Mouse (Mus musculus) intestine, embryonic 15.5 days (tissue): ENCODE measurements around the gene Apod. TPM values are rescaled to one million over a fixed set of nuclear protein-coding genes. Genes with fewer than 3 reads are reported as not detected.
"Not testable (repeated sequence)": the region's sequence is repeated elsewhere in the genome, so short reads cannot be mapped to it uniquely, and the experiment has no call there.

ENCODE experiments used
- ATAC-seq: fragments of 200-750 bp; cut with Nextera tagmentation; 2 replicates; pipeline ENCODE4 v1.8.0; 2017; ENCODE audit warnings: moderate TSS enrichment, moderate library complexity
- H3K27ac ChIP-seq: fragments of 300-500 bp; sonication (generic); 2 replicates; pipeline ENCODE4 v1.5.1; 2015; ENCODE audit warnings: mild to moderate bottlenecking, inconsistent platforms
- H3K27me3 ChIP-seq: fragments of 300-500 bp; sonication (generic); replicated peaks from 2 replicates; pipeline ENCODE4 v1.6.1; 2015; ENCODE audit warnings: inconsistent platforms
- H3K36me3 ChIP-seq: fragments of 300-500 bp; sonication (generic); 2 replicates; pipeline ENCODE4 v1.6.1; 2015; ENCODE audit warnings: inconsistent platforms
- H3K4me1 ChIP-seq: fragments of 300-500 bp; sonication (generic); replicated peaks from 2 replicates; pipeline ENCODE4 v1.6.1; 2015; ENCODE audit warnings: inconsistent platforms
- H3K4me2 ChIP-seq: fragments of 300-500 bp; sonication (generic); replicated peaks from 2 replicates; pipeline ENCODE4 v1.6.1; 2015; ENCODE audit warnings: mild to moderate bottlenecking, inconsistent platforms
- H3K4me3 ChIP-seq: fragments of 300-500 bp; sonication (generic); replicated peaks from 2 replicates; pipeline ENCODE4 v1.5.1; 2015; ENCODE audit warnings: inconsistent platforms
- H3K9ac ChIP-seq: fragments of 300-500 bp; sonication (generic); 2 replicates; pipeline ENCODE4 v1.6.1; 2015; ENCODE audit warnings: inconsistent platforms
- H3K9me3 ChIP-seq: fragments of 300-500 bp; sonication (generic); 2 replicates; pipeline ENCODE4 v1.6.1; 2016; ENCODE audit warnings: inconsistent platforms
- WGBS: fragments of 180-500 bp; shearing (Covaris S2); methylation state at CpG from one replicate; pipeline ENCODE4 v1.1.7; 2015; 5-methylcytosine and 5-hydroxymethylcytosine counted together
- polyA plus RNA-seq: library from polyadenylated mRNA; unstranded; fragments of >200 nt; fragmentation: Nextera tagmentation; extraction: Ambion mirVana; gene quantifications from 2 replicates; pipeline ENCODE4 v1.2.1, GENCODE M21; 2015

Apod gene
- polyA plus RNA-seq, 1 experiment from 2014 or later = 0.60 TPM

- no peaks in the 10 kb centered on the region for H3K4me1 ChIP-seq
- H3K27ac ChIP-seq = no peak overlapping the region
- no peaks in the 10 kb centered on the region for H3K9me3 ChIP-seq
- H3K4me2 ChIP-seq = no peak overlapping the region
- no peaks in the 10 kb centered on the region for H3K27me3 ChIP-seq
- ATAC-seq = no peak
- WGBS = 27% methylated on average over 5 of the region's 5 CpGs
- H3K36me3 ChIP-seq = no peaks in the 10 kb centered on the region
- H3K4me3 ChIP-seq = no peak overlapping the region
- no peak overlapping the region for H3K9ac ChIP-seq
Measured at GRCm38 (mm10) chr16:31339332-31339731, 24.7 kb upstream of the Apod start.

GRCm38 (mm10) chr16:31337956-31338355 lies 23.3 kb upstream of the Apod start:
- H3K9ac ChIP-seq = no peak overlapping the region

GRCm38 (mm10) chr16:31334796-31335195 lies 20.2 kb upstream of the Apod start:
- WGBS = 47% methylated on average over 5 of the region's 5 CpGs
- no peak overlapping the region for H3K4me2 ChIP-seq
- no peaks in the 10 kb centered on the region for H3K36me3 ChIP-seq
- H3K27ac ChIP-seq = no peak overlapping the region
- no peaks in the 10 kb centered on the region for H3K4me1 ChIP-seq
- H3K9me3 ChIP-seq = no peaks in the 10 kb centered on the region
- H3K4me3 ChIP-seq = no peak overlapping the region
- no peak overlapping the region for H3K9ac ChIP-seq
- H3K27me3 ChIP-seq = no peaks in the 10 kb centered on the region
- no peak for ATAC-seq

More at GRCm38 (mm10) chr16:31337956-31338355, 23.3 kb upstream of the Apod start:
- no peak for ATAC-seq
- Histone ChIP-seq H3K9me3 (no peaks in the 10 kb centered on the region), H3K4me1 (no peaks in the 10 kb centered on the region), H3K4me2 (no peak overlapping the region), H3K4me3 (no peak overlapping the region), H3K27ac (no peak overlapping the region), H3K36me3 (no peaks in the 10 kb centered on the region), H3K27me3 (no peaks in the 10 kb centered on the region)
- WGBS = 34% methylated on average over 3 of the region's 3 CpGs

- Histone ChIP-seq H3K27me3 (no peaks in the 10 kb centered on the region), H3K9me3 (no peaks in the 10 kb centered on the region), H3K36me3 (no peaks in the 10 kb centered on the region), H3K27ac (no peak overlapping the region), H3K4me1 (no peaks in the 10 kb centered on the region), H3K4me2 (no peak overlapping the region), H3K4me3 (no peak overlapping the region), H3K9ac (no peak overlapping the region)
- ATAC-seq = no peak
Measured at GRCm38 (mm10) chr16:31332586-31332985, 18.0 kb upstream of the Apod start.

- not testable (repeated sequence) for ATAC-seq, H3K36me3 ChIP-seq, H3K9me3 ChIP-seq, H3K4me3 ChIP-seq, H3K9ac ChIP-seq, H3K27ac ChIP-seq, H3K27me3 ChIP-seq, H3K4me1 ChIP-seq, H3K4me2 ChIP-seq
- 82% methylated on average over 6 of the region's 6 CpGs for WGBS
Measured at GRCm38 (mm10) chr16:31330970-31331369, 16.4 kb upstream of the Apod start.

- H3K9me3 ChIP-seq = no peaks in the 10 kb centered on the region
- no peak overlapping the region for H3K4me3 ChIP-seq
- peaks cover 3% of the 10 kb centered on the region; the same call in 1 of the 2 replicates for H3K4me1 ChIP-seq
- no peak overlapping the region for H3K27ac ChIP-seq
- ATAC-seq = no peak
- H3K36me3 ChIP-seq = no peaks in the 10 kb centered on the region
- H3K4me2 ChIP-seq = no peak overlapping the region
- WGBS = 60% methylated on average over 2 of the region's 2 CpGs
- H3K27me3 ChIP-seq = no peaks in the 10 kb centered on the region
- H3K9ac ChIP-seq = no peak overlapping the region
Measured at GRCm38 (mm10) chr16:31329668-31330067, 15.1 kb upstream of the Apod start.

GRCm38 (mm10) chr16:31327891-31328290 lies 13.3 kb upstream of the Apod start:
- Histone ChIP-seq H3K36me3 (no peaks in the 10 kb centered on the region), H3K4me1 (peaks cover 3% of the 10 kb centered on the region; the same call in 1 of the 2 replicates), H3K9ac (no peak overlapping the region), H3K4me3 (no peak overlapping the region), H3K9me3 (no peaks in the 10 kb centered on the region), H3K27me3 (no peaks in the 10 kb centered on the region), H3K4me2 (no peak overlapping the region), H3K27ac (no peak overlapping the region)
- 78% methylated on average over 2 of the region's 2 CpGs for WGBS
- no peak for ATAC-seq

- WGBS = 67% methylated on average over 8 of the region's 8 CpGs
- no peak overlapping the region for H3K4me3 ChIP-seq
Measured at GRCm38 (mm10) chr16:31327430-31327829, 12.8 kb upstream of the Apod start.

GRCm38 (mm10) chr16:31326679-31327078 lies 12.1 kb upstream of the Apod start:
- peaks cover 3% of the 10 kb centered on the region; the same call in 1 of the 2 replicates for H3K4me1 ChIP-seq
- no peaks in the 10 kb centered on the region for H3K36me3 ChIP-seq
- 49% methylated on average over 8 of the region's 8 CpGs for WGBS
- H3K4me3 ChIP-seq = no peak overlapping the region
- no peak overlapping the region for H3K9ac ChIP-seq
- H3K9me3 ChIP-seq = no peaks in the 10 kb centered on the region
- H3K27ac ChIP-seq = no peak overlapping the region
- H3K4me2 ChIP-seq = no peak overlapping the region
- no peaks in the 10 kb centered on the region for H3K27me3 ChIP-seq
- ATAC-seq = no peak

More at GRCm38 (mm10) chr16:31327430-31327829, 12.8 kb upstream of the Apod start:
- no peaks in the 10 kb centered on the region for H3K36me3 ChIP-seq
- no peaks in the 10 kb centered on the region for H3K27me3 ChIP-seq
- no peak overlapping the region for H3K27ac ChIP-seq
- H3K4me1 ChIP-seq = peaks cover 3% of the 10 kb centered on the region; the same call in 1 of the 2 replicates
- H3K9me3 ChIP-seq = no peaks in the 10 kb centered on the region
- H3K9ac ChIP-seq = no peak overlapping the region
- ATAC-seq = no peak
- no peak overlapping the region for H3K4me2 ChIP-seq

- no peaks in the 10 kb centered on the region for H3K9me3 ChIP-seq
- H3K36me3 ChIP-seq = no peaks in the 10 kb centered on the region
- 49% methylated on average over 5 of the region's 5 CpGs for WGBS
- peaks cover 3% of the 10 kb centered on the region; the same call in 1 of the 2 replicates for H3K4me1 ChIP-seq
- H3K27me3 ChIP-seq = no peaks in the 10 kb centered on the region
- no peak overlapping the region for H3K4me2 ChIP-seq
- H3K4me3 ChIP-seq = no peak overlapping the region
- no peak overlapping the region for H3K9ac ChIP-seq
- no peak overlapping the region for H3K27ac ChIP-seq
- no peak for ATAC-seq
Measured at GRCm38 (mm10) chr16:31325966-31326365, 11.4 kb upstream of the Apod start.

GRCm38 (mm10) chr16:31325120-31325519 lies 10.5 kb upstream of the Apod start:
- 93% methylated on average over 14 of the region's 14 CpGs for WGBS
- no peak for ATAC-seq

GRCm38 (mm10) chr16:31321501-31321900 lies 6.9 kb upstream of the Apod start:
- Histone ChIP-seq H3K4me2 (no peak overlapping the region), H3K36me3 (no peaks in the 10 kb centered on the region), H3K9me3 (no peaks in the 10 kb centered on the region), H3K9ac (no peak overlapping the region), H3K27me3 (no peaks in the 10 kb centered on the region), H3K4me3 (no peak overlapping the region), H3K27ac (no peak overlapping the region), H3K4me1 (peaks cover 3% of the 10 kb centered on the region; the same call in 1 of the 2 replicates)
- WGBS = 62% methylated on average over 4 of the region's 4 CpGs
- no peak for ATAC-seq

More at GRCm38 (mm10) chr16:31325120-31325519, 10.5 kb upstream of the Apod start:
- H3K4me2 ChIP-seq = no peak overlapping the region
- H3K27me3 ChIP-seq = no peaks in the 10 kb centered on the region
- H3K9me3 ChIP-seq = no peaks in the 10 kb centered on the region
- H3K9ac ChIP-seq = no peak overlapping the region
- H3K36me3 ChIP-seq = no peaks in the 10 kb centered on the region
- H3K4me3 ChIP-seq = no peak overlapping the region
- H3K4me1 ChIP-seq = peaks cover 3% of the 10 kb centered on the region; the same call in 1 of the 2 replicates
- no peak overlapping the region for H3K27ac ChIP-seq

GRCm38 (mm10) chr16:31320954-31321353 lies 6.3 kb upstream of the Apod start:
- Histone ChIP-seq H3K27me3 (no peaks in the 10 kb centered on the region), H3K36me3 (no peaks in the 10 kb centered on the region), H3K4me3 (no peak overlapping the region), H3K27ac (no peak overlapping the region), H3K4me1 (peaks cover 1% of the 10 kb centered on the region; the same call in 1 of the 2 replicates), H3K9me3 (no peaks in the 10 kb centered on the region), H3K4me2 (no peak overlapping the region), H3K9ac (no peak overlapping the region)
- no peak for ATAC-seq
- WGBS = 79% methylated on average over 7 of the region's 7 CpGs
